ENCODE assay signal across 29 mouse cellular contexts in genomic region chr2:30247036-30247435, GRCm38 (mm10). TPM values are rescaled to one million over a fixed set of nuclear protein-coding genes. Genes with fewer than 3 reads are reported as not detected.
A peak's percentile ranks its signal among the peaks of the same experiment; 100 is the strongest.
DNase-seq lines count a peak whose midpoint lies in the region; ATAC-seq and TF ChIP-seq lines count a peak whose summit lies in the region.
"Had no signal": no experiment of that assay in that cellular context is flagged by ENCODE, and none has a peak within 500 bp of the region (broad histone marks: within the 10 kb centered on the region; RNA-seq: fewer than 3 reads in every experiment).

No protein-coding gene starts in this region.

- no peaks in the 10 kb centered on the region for H3K27me3 ChIP-seq in heart, embryonic 12.5 days (replicated peaks)
- no peaks in the 10 kb centered on the region for H3K27me3 ChIP-seq in heart, embryonic 11.5 days (ENCODE audit: control insufficient read depth, insufficient read depth, low read length)
- H3K27me3 ChIP-seq in liver, adult 2 months (ENCODE audit: control insufficient read depth, insufficient read depth, low read length), result no peaks in the 10 kb centered on the region
- H3K27me3 ChIP-seq in spleen, adult 2 months (ENCODE audit: control insufficient read depth, insufficient read depth, low read length), result no peaks in the 10 kb centered on the region
- H3K27me3 ChIP-seq: embryonic facial prominence, embryonic 12.5 days; embryonic facial prominence, embryonic 15.5 days; heart, embryonic 13.5 days; hindbrain, embryonic 12.5 days; hindbrain, embryonic 15.5 days had no signal

- peaks cover 37% of the 10 kb centered on the region for H3K4me1 ChIP-seq in heart, embryonic 12.5 days (replicated peaks)
- peaks cover 16% of the 10 kb centered on the region for H3K4me1 ChIP-seq in heart, embryonic 11.5 days (ENCODE audit: control insufficient read depth, insufficient read depth, low read length)
- H3K4me1 ChIP-seq in liver, adult 2 months (ENCODE audit: control insufficient read depth, insufficient read depth, low read length), result peaks cover 31% of the 10 kb centered on the region
- H3K4me1 ChIP-seq in spleen, adult 2 months (ENCODE audit: control insufficient read depth, insufficient read depth, insufficient read length), result peaks cover 40% of the 10 kb centered on the region; the same call in 1 of the 2 replicates

- ATAC-seq in heart, embryonic 12.5 days (ENCODE audit: insufficient number of reproducible peaks, low FRiP score), result no peak
- no peak for ATAC-seq in heart, embryonic 11.5 days (replicated peaks; ENCODE audit: insufficient number of reproducible peaks, low FRiP score, low TSS enrichment)
- ATAC-seq: CD4-positive, CD25-positive, alpha-beta regulatory T cell, adult 4 months; forebrain, embryonic 14.5 days; forebrain, postnatal 0 days had no signal

- H3K36me3 ChIP-seq in heart, embryonic 12.5 days, result peaks cover 78% of the 10 kb centered on the region
- H3K36me3 ChIP-seq in heart, embryonic 11.5 days (ENCODE audit: control insufficient read depth, insufficient read depth, low read length), result peaks cover 10% of the 10 kb centered on the region
- peaks cover 4% of the 10 kb centered on the region; the same call in 1 of the 2 replicates for H3K36me3 ChIP-seq in liver, adult 2 months (ENCODE audit: control insufficient read depth, insufficient read depth, low read length)
- H3K36me3 ChIP-seq in spleen, adult 2 months (ENCODE audit: control insufficient read depth, insufficient read depth, low read length), result peaks cover 4% of the 10 kb centered on the region

- TF ChIP-seq CTCF in liver, adult 2 months (IDR thresholded peaks at IDR 0.05; ENCODE audit: low read depth, low read length), result no peak
- TF ChIP-seq CTCF in spleen, adult 2 months (IDR thresholded peaks at IDR 0.05; ENCODE audit: extremely low read depth, insufficient read depth, insufficient read length, insufficient replicate concordance), result no peak

- TF ChIP-seq POLR2A in liver, adult 2 months (IDR thresholded peaks at IDR 0.05; ENCODE audit: extremely low read depth, insufficient read depth, low read length), result no peak
- no peak for TF ChIP-seq POLR2A in spleen, adult 2 months (IDR thresholded peaks at IDR 0.05; ENCODE audit: low read depth, low read length)

- H3K9me3 ChIP-seq in heart, embryonic 12.5 days (replicated peaks), result no peaks in the 10 kb centered on the region
- H3K9me3 ChIP-seq in heart, embryonic 11.5 days (replicated peaks; ENCODE audit: control insufficient read depth, low read length), result no peaks in the 10 kb centered on the region
- H3K9me3 ChIP-seq: embryonic facial prominence, embryonic 12.5 days; embryonic facial prominence, embryonic 15.5 days; heart, embryonic 13.5 days; hindbrain, embryonic 12.5 days; hindbrain, embryonic 15.5 days had no signal

- 0 out of 2 replicates have a peak overlapping the region, but pooled peaks have one; percentile 9 for H3K9ac ChIP-seq in heart, embryonic 12.5 days
- no peak overlapping the region for H3K9ac ChIP-seq in heart, embryonic 11.5 days (ENCODE audit: low read depth, low read length)
- no peak overlapping the region for H3K9ac ChIP-seq in liver, adult 2 months (ENCODE audit: low read depth, low read length)
- H3K9ac ChIP-seq: embryonic facial prominence, embryonic 12.5 days; embryonic facial prominence, embryonic 15.5 days; forebrain, postnatal 0 days; heart, embryonic 13.5 days; hindbrain, embryonic 12.5 days; hindbrain, embryonic 15.5 days had no signal

- H3K27ac ChIP-seq in heart, embryonic 12.5 days (ENCODE audit: poor library complexity, severe bottlenecking), result no peak overlapping the region
- no peak overlapping the region for H3K27ac ChIP-seq in heart, embryonic 11.5 days (ENCODE audit: low read depth, low read length)
- H3K27ac ChIP-seq in liver, adult 2 months (replicated peaks; ENCODE audit: insufficient read depth, low read depth, low read length), result no peak overlapping the region
- peak overlapping the region; percentile 59 for H3K27ac ChIP-seq in spleen, adult 2 months (ENCODE audit: insufficient read depth, low read length)
- H3K27ac ChIP-seq: embryonic facial prominence, embryonic 12.5 days; embryonic facial prominence, embryonic 15.5 days; heart, embryonic 13.5 days; hindbrain, embryonic 12.5 days; hindbrain, embryonic 15.5 days had no signal

- H3K79me2 ChIP-seq in liver, adult 2 months (ENCODE audit: control insufficient read depth, insufficient read depth, low read length), result peaks cover 68% of the 10 kb centered on the region

- WGBS in heart, embryonic 12.5 days, result 89% methylated on average over 5 of the region's 5 CpGs
- WGBS in heart, embryonic 11.5 days (ENCODE audit: insufficient replicate concordance), result 84% methylated on average over 5 of the region's 5 CpGs
- 30% methylated on average over 5 of the region's 5 CpGs for WGBS in liver, adult 2 months
- WGBS in spleen, adult 2 months, result 93% methylated on average over 5 of the region's 5 CpGs

- no peak overlapping the region for H3K4me3 ChIP-seq in heart, embryonic 12.5 days
- no peak overlapping the region for H3K4me3 ChIP-seq in heart, embryonic 11.5 days (ENCODE audit: low read depth, low read length)
- no peak overlapping the region for H3K4me3 ChIP-seq in liver, adult 2 months (ENCODE audit: insufficient read depth, low read depth, low read length)
- no peak overlapping the region for H3K4me3 ChIP-seq in spleen, adult 2 months (ENCODE audit: extremely low read depth, insufficient read depth, insufficient read length)
- H3K4me3 ChIP-seq: embryonic facial prominence, embryonic 12.5 days; embryonic facial prominence, embryonic 15.5 days; heart, embryonic 13.5 days; hindbrain, embryonic 12.5 days; hindbrain, embryonic 15.5 days had no signal

- peak; percentile 79 for DNase-seq in liver, adult 2 months (ENCODE audit: extremely low read depth, low read depth, low spot score)
- DNase-seq in liver, result no peak
- DNase-seq in spleen, adult 2 months (ENCODE audit: low read depth in 1 of 2, low spot score in 2 of 2), result no peak
- no peak for DNase-seq in spleen, postnatal 14 days (ENCODE audit: low spot score in 2 of 2)
- DNase-seq: adrenal gland, adult 2 months; adrenal gland, postnatal 14 days; cerebellum, adult 11 months; cerebellum, adult 9-11 months; forebrain, postnatal 0 days; gastrocnemius, postnatal 36 days had no signal

- no peak overlapping the region for H3K4me2 ChIP-seq in heart, embryonic 12.5 days
- H3K4me2 ChIP-seq in heart, embryonic 11.5 days, result no peak overlapping the region
- H3K4me2 ChIP-seq: embryonic facial prominence, embryonic 12.5 days; embryonic facial prominence, embryonic 15.5 days; heart, embryonic 13.5 days; hindbrain, embryonic 12.5 days; hindbrain, embryonic 15.5 days had no signal

RNA-seq across cellular contexts. Expression of gene Gm28035, which starts 6.7 kb away (rescaled TPM):
- polyA plus RNA-seq in heart, embryonic 12.5 days (2016; fragmentation: Nextera tagmentation; extraction: Ambion mirVana), result 0.33 and 0.40 TPM in 2 replicates
- 0.49 TPM in 1 of 2 replicates, not detected in the other for polyA plus RNA-seq in heart, embryonic 11.5 days (2014; fragmentation: Nextera tagmentation; extraction: Ambion mirVana)
- total RNA-seq in liver, adult 2 months (2014; rRNA removed), result 4.2 and 5.1 TPM in 2 replicates
- 5.9 and 8.6 TPM in 2 replicates for polyA plus RNA-seq in liver, adult 2 months (2012; rRNA removed)
- 6.0 and 9.6 TPM in 2 replicates for polyA plus RNA-seq in spleen, adult 2 months (2012; rRNA removed)
- total RNA-seq: common myeloid progenitor, adult 5-6 weeks; granulocyte monocyte progenitor cell, adult 5-6 weeks; MEL had no signal

RNA-seq across cellular contexts. Expression of gene Lrrc8a, which starts 9.5 kb away (rescaled TPM):
- 35.4 and 37.7 TPM in 2 replicates for polyA plus RNA-seq in heart, embryonic 12.5 days (2016; fragmentation: Nextera tagmentation; extraction: Ambion mirVana)
- 38.1 and 46.9 TPM in 2 replicates for polyA plus RNA-seq in heart, embryonic 11.5 days (2014; fragmentation: Nextera tagmentation; extraction: Ambion mirVana)
- 8.5 and 14.0 TPM in 2 replicates for total RNA-seq in liver, adult 2 months (2014; rRNA removed)
- polyA plus RNA-seq in liver, adult 2 months (2012; rRNA removed), result 22.6 and 24.1 TPM in 2 replicates
- polyA plus RNA-seq in spleen, adult 2 months (2012; rRNA removed), result 22.1 and 25.6 TPM in 2 replicates

RNA-seq across cellular contexts. Expression of gene Phyhd1, which starts 19.0 kb away (rescaled TPM):
- 5.7 and 6.5 TPM in 2 replicates for polyA plus RNA-seq in heart, embryonic 12.5 days (2016; fragmentation: Nextera tagmentation; extraction: Ambion mirVana)
- 4.7 and 7.4 TPM in 2 replicates for polyA plus RNA-seq in heart, embryonic 11.5 days (2014; fragmentation: Nextera tagmentation; extraction: Ambion mirVana)
- 87.4 and 97.7 TPM in 2 replicates for total RNA-seq in liver, adult 2 months (2014; rRNA removed)
- polyA plus RNA-seq in liver, adult 2 months (2012; rRNA removed), result 154 and 158 TPM in 2 replicates
- polyA plus RNA-seq in spleen, adult 2 months (2012; rRNA removed), result 18.1 and 24.1 TPM in 2 replicates

RNA-seq across cellular contexts. Expression of gene Gm28038, which starts 33.8 kb away (rescaled TPM):
- not detected in 2 replicates for polyA plus RNA-seq in heart, embryonic 12.5 days (2016; fragmentation: Nextera tagmentation; extraction: Ambion mirVana)
- polyA plus RNA-seq in heart, embryonic 11.5 days (2014; fragmentation: Nextera tagmentation; extraction: Ambion mirVana), result not detected in 2 replicates
- not detected in 2 replicates for total RNA-seq in liver, adult 2 months (2014; rRNA removed)
- polyA plus RNA-seq in liver, adult 2 months (2012; rRNA removed), result not detected in 2 replicates
- not detected in 2 replicates for polyA plus RNA-seq in spleen, adult 2 months (2012; rRNA removed)
- total RNA-seq: adrenal gland, adult 2 months; adrenal gland, postnatal 14 days; adrenal gland, postnatal 4 days; common myeloid progenitor, adult 5-6 weeks; gastrocnemius, adult 8-10 months; gastrocnemius, postnatal 36 days; hematopoietic stem cell, adult 5-6 weeks; MEL had no signal
- polyA plus RNA-seq: adrenal gland, adult 2 months; cerebellum, adult 2 months; embryonic facial prominence, embryonic 12.5 days; embryonic facial prominence, embryonic 15.5 days; forebrain, embryonic 11.5 days; forebrain, embryonic 14.5 days; forebrain, postnatal 0 days; frontal cortex, adult 2 months; heart, embryonic 13.5 days; heart, embryonic 16.5 days; hindbrain, embryonic 12.5 days; hindbrain, embryonic 15.5 days had no signal

RNA-seq across cellular contexts. Expression of gene Dolk, which starts 39.1 kb away (rescaled TPM):
- polyA plus RNA-seq in heart, embryonic 12.5 days (2016; fragmentation: Nextera tagmentation; extraction: Ambion mirVana), result 26.6 and 27.1 TPM in 2 replicates
- 26.6 and 27.7 TPM in 2 replicates for polyA plus RNA-seq in heart, embryonic 11.5 days (2014; fragmentation: Nextera tagmentation; extraction: Ambion mirVana)
- total RNA-seq in liver, adult 2 months (2014; rRNA removed), result 12.2 and 14.7 TPM in 2 replicates
- 20.3 and 20.6 TPM in 2 replicates for polyA plus RNA-seq in liver, adult 2 months (2012; rRNA removed)
- 11.0 and 11.6 TPM in 2 replicates for polyA plus RNA-seq in spleen, adult 2 months (2012; rRNA removed)
